Mouse (Mus musculus) left cerebral cortex, adult 2 months (tissue): ENCODE measurements around the gene Anks1b. TPM values are rescaled to one million over a fixed set of nuclear protein-coding genes. Genes with fewer than 3 reads are reported as not detected.
"Not testable (repeated sequence)": the region's sequence is repeated elsewhere in the genome, so short reads cannot be mapped to it uniquely, and the experiment has no call there.

Experiments
- DNase-seq, 2 experiments: peaks; one replicate each; pipeline ENCODE4 v3.0.0; 2021 to 2022; ENCODE audit warnings: low spot score in 2 of 2, mixed read lengths in 1 of 2; ENCODE audit errors: extremely low spot score in 1 of 2
- H3K27ac ChIP-seq: fragments of 200-600 bp; 2 replicates; pipeline ENCODE4 v1.8.1; 2022
- H3K4me3 ChIP-seq: fragments of 200-600 bp; 2 replicates; pipeline ENCODE4 v1.8.1; 2022
- CTCF ChIP-seq: fragments of 200-600 bp; IDR thresholded peaks from 2 replicates; pipeline ENCODE4 v1.8.1; 2022; ENCODE audit warnings: antibody characterized with exemption, mild to moderate bottlenecking, moderate library complexity
- intact Hi-C: fragments of 180-260 bp; cut with DNase I; formaldehyde crosslinking; loops from one replicate; pipeline ENCODE4 v1.15.1; 2025
- total RNA-seq, 2 experiments: library from RNA; stranded (reverse); gene quantifications; 2 replicates each; pipeline ENCODE4 v1.2.3; 2021

Anks1b gene
- total RNA-seq, 2 experiments from 2014 or later: 472 to 474 TPM

DNA sequence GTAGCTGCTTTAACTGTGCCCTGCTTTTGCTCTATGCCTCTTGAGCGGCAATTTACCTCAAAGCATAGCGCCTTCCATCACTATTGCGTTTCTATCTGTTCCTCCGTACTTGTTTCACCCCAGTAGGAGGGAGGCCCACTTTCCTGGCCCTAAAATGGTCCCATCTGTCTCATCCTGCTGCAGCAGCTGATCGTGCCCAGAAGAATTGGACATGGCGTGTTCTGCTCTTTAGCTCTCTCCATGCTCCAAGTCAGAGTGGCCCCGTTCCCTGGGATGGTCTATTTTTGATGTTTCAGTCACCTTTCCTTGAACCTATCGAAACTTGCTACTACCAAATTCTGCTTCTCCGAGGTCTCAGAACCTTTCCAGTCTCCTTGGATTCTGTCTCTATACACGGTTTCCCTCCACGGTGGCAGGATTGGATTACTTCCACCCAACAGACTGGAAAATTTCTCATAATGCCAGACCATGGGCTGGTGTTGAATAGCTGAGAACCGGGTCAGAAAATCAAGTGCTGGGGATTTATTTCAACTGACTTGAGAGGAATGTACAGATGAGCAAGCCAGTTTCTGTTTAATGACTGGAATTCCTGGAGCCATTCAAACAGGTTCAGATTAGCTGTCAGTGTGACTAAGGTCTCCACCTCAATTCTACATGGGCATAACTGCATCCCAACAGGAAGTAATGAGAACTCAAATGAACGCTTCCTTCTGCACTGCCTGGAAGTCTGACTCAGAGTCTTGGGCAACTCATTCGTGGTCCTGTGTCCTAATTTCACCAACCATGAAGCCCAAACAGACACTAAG is 726.6 kb downstream of the Anks1b start:
- intact Hi-C loops: no loop called here

DNA sequence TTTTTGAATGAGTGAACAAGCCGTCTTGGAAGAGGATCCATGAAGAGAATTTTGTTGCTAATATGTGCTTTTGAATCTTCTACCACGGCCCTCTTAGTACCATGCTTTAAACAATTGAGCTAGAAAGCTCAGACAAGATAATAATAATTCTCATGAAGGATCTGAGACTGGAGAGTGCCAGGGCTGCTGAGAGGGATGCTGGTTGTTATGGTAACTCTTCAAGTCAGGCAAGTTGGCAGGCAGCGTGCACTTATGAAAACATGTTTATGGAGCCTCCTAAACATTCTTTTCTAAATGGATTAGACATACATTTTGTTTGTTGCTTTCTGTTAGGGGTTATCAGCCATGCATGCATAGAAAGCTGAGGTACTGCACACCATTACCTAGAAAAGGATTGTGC is 734.3 kb downstream of the Anks1b start:
- no peak overlapping the region for H3K4me3 ChIP-seq
- H3K27ac ChIP-seq: peak overlapping the region; percentile 68; the same call in 1 of the 2 replicates
- TF ChIP-seq CTCF: no peak
- DNase-seq: no peak
- intact Hi-C loops: no loop called here

More for the DNA sequence above, 726.6 kb downstream of the Anks1b start:
- Histone ChIP-seq H3K4me3 (no peak overlapping the region), H3K27ac (peak overlapping the region; percentile 69)
- TF ChIP-seq CTCF: no peak
- DNase-seq: no peak

DNA sequence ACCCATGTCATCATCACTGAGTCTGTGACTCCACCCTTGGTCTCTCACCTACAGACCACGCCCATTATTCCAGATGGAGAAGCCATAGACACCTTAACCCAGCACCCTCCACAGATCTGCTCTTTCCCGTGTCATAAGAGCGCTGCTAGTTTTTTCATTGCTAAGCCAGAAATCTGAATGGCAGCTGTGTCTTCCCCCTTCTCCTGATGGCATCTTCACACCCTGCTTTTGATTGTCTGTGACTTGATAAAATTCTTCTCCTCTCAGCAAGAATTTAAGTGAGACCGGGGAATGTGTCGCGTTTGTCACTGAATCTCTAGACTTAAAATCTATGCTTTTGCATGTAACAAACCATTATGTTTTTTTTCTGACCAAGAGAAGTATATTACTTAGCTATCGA is 736.1 kb downstream of the Anks1b start:
- H3K4me3 ChIP-seq: no peak overlapping the region
- DNase-seq: no peak
- intact Hi-C loops: no loop called here
- TF ChIP-seq CTCF: no peak
- peak overlapping the region; percentile 61 for H3K27ac ChIP-seq

DNA sequence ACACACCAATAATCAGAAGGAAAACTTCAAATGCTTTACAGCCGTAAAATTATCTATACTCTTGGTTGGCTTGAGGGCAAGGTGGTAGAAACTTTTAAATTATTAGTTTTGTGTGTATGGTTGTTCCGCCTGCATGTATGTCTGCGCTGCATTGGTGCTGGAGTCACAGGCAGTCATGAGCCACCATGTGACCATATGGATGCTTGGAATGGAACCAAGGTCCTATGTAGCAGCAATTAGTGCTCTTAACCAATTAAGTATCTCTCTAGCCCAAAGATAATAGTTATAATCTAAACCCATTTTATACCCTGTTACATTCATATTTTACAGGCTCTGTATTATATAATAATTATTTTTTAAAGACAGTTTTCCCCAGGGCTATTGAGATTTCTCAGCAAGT is 739.7 kb downstream of the Anks1b start:
- no peak for TF ChIP-seq CTCF
- DNase-seq: no peak
- Histone ChIP-seq H3K27ac (no peak overlapping the region), H3K4me3 (no peak overlapping the region)
- intact Hi-C loops: no loop called here

DNA sequence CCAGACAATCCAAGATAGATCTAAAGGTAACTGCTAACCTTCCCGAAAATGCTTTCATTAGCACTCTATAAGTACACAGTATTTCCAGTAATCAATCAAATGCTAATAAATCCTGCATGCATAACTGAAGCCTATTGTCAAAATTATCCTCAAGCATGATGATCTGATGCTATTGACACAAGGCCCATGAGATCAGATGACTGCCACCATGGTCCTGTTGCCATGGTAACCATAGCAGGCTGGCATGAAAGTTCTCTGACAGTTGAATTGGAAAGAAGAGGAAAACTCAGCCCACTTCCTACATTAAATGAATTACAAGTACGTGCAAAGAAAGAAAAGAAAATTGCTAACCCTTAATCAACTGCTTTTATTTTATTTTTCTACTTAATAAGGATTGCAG is 741.9 kb downstream of the Anks1b start:
- no peak for DNase-seq
- H3K4me3 ChIP-seq: no peak overlapping the region
- TF ChIP-seq CTCF: no peak
- intact Hi-C loops: no loop called here
- H3K27ac ChIP-seq: no peak overlapping the region

DNA sequence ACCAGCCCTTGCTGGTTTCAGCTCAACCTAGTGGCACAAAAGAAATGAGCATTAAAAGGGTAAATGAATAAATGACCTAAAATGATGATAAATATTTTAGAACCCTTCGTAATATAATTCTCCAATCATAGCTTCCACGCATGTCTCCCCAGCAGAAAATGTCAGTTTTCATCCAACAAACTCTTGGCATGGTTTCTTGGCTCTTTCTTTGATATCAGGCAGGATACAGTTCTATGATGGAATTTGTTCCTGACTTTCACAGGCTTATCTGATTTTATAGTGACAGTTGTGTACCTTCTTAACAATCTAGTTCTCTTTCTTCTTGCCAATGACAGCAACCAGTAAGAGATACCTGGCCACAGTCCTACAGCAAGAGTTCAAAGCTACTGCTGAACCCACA is 743.3 kb downstream of the Anks1b start:
- intact Hi-C loops: no loop called here
- Histone ChIP-seq H3K27ac (no peak overlapping the region), H3K4me3 (no peak overlapping the region)
- no peak for DNase-seq
- no peak for TF ChIP-seq CTCF

DNA sequence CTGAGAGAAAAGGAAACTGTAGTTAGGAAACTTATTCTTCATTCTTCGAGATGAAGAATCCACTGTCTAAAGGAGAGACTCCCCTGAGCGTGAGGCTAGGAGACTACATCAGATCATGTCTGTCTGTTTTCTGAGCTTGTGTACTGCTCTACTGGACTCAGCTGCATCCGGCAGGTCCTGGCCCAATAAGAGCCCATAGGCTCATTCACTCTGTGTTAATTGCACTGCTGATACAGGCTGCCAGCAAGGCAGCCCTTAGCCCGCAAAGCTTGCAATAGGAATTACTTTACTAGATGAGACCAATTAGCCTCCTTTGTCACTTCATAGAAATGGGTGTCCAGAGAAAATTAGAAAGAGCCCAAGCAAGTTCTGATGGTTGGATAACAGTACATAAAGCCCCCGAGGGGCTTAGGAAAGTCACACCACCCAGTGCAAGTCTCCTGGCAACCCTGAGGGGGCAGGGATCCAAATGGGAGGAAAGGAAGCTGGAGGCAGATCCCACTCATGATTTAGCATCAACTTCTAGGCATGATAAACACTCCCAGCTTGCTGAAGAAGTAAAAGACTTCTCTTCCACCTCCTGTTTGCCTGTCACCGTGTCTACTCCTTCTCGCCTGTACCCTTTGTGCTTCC is 744.5 kb downstream of the Anks1b start:
- no peak for TF ChIP-seq CTCF
- no peak for DNase-seq
- intact Hi-C loops: no loop called here
- Histone ChIP-seq H3K4me3 (no peak overlapping the region), H3K27ac (peak overlapping the region; percentile 21)

DNA sequence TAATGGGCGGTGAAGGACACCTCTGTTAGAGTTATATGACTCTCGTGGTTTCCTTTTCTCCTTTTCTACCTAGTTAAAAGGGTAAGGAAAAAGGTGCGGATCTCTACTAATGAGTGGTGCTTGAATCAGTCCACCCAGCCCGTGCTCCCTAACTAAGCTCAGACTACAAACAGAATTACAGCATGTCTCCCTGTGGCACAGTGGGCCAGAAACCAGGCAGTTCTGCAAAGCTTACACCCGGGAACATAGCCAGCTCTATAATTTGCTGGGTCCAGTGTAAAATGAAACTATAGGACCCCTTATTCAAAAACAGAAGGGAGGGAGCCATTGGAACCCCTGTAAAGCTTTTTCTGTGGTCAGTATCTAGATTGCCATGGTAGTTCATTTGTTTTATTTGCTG is 754.2 kb downstream of the Anks1b start:
- TF ChIP-seq CTCF: no peak
- no peak for DNase-seq
- peak overlapping the region; percentile 55 for H3K27ac ChIP-seq
- intact Hi-C loops: no loop called here
- no peak overlapping the region for H3K4me3 ChIP-seq

DNA sequence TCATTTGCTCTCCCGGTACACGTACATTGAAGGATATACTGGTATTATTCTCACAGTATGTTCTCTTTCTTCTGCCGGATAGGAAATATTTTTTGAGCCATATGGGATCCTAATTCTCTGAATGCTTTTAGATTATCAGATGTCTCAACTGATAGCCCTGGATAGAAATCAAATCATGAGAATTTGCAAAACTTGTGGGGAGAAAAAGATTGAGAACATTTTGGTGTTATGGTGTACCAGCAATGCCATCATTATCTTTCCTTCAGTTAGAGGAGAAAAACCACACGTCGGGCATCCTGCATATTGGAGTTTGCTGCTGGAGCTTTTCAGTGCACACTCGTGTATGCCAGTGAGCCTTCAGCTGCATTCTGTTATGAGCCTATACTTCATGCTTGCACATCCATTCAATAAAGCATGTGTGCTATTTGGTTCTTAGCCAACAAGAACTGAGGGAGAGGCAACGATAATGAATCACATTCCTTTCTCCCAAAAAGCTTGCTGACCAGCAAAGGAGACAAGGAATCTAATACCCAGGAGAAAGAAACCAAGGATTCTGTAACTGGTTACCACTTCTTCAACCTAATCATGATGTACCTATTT is 756.9 kb downstream of the Anks1b start:
- H3K27ac ChIP-seq: peak overlapping the region; percentile 34; the same call in 1 of the 2 replicates
- no peak overlapping the region for H3K4me3 ChIP-seq
- intact Hi-C loops: no loop called here
- DNase-seq: no peak
- no peak for TF ChIP-seq CTCF

DNA sequence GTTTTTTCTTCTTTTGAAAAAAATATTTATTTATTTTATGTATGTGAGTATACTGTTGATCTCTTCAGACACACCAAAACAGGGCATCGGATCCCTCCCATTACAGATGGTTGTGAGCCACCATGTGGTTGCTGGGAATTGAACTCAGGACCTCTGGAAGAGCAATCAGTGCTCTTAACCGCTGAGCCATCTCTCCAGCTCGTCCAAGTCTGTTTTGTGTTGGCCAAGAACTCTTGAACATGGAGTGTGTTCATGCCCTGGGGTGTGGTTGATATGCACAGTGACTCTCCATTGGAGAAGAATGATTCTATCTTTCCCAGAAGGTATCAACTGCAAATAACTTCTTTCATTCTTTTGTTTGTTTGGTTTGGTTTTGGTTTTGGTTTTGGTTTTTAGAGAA is 757.5 kb downstream of the Anks1b start:
- H3K27ac ChIP-seq, H3K4me3 ChIP-seq, intact Hi-C loops, DNase-seq: not testable (repeated sequence)

DNA sequence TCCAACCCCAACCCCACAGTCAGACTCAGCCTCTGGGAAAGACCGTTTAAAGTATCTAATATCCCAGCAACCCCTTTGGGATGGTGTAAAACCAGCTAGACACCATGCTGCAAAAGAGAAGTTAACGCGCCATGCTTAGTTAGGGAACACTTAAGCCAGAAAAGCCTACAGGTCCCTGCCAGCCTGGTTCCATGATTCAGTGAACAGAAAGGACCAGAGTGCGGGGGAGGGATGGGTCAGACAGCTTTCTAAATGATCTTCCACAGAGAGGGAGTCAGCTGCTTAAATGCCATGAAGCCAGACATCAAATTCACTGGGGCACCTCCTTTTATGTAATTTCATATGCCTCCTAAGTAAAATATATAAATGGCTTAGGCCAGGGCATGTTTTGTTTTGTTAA is 764.0 kb downstream of the Anks1b start:
- no peak for TF ChIP-seq CTCF
- DNase-seq: no peak
- H3K27ac ChIP-seq: peak overlapping the region; percentile 34; the same call in 1 of the 2 replicates
- H3K4me3 ChIP-seq: no peak overlapping the region
- intact Hi-C loops: no loop called here

DNA sequence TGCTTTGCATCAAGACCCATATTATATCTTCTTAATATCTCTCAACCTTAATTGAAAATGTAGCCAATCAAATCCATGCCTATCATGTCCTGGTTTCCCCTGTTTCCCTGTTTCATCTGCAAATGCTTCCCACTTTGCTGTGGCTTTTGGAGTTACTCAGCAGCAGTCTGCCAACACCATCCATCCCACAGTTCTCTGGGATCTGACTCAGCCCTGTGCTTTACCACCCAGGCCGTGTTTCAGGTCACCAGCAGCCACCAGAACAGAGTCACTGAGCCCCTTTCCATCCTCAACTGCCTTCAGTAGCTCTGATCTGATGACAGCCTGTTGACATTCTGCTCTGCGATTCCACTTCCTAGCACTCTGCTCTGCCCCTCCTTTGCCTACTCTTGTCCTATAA is 776.4 kb downstream of the Anks1b start:
- intact Hi-C loops: no loop called here
- Histone ChIP-seq H3K27ac (no peak overlapping the region), H3K4me3 (no peak overlapping the region)
- no peak for DNase-seq
- no peak for TF ChIP-seq CTCF
